Mouse (Mus musculus): ENCODE results near the gene Elovl5.

Gene Elovl5

GRCm38 (mm10) chr9:77917074-77917621 is at the start of gene Elovl5:
Gene Elovl5, plus strand, starts transcription at chr9:77917364.
- DNase-seq = peak; percentile 98

GRCm38 (mm10) chr9:77891501-77891900 is 25.7 kb upstream of the Elovl5 start:
- DNase-seq = no peak

GRCm38 (mm10) chr9:77898551-77898950 is 18.6 kb upstream of the Elovl5 start:
- DNase-seq = no peak

GRCm38 (mm10) chr9:77904133-77904532 is 13.0 kb upstream of the Elovl5 start:
- DNase-seq = no peak

GRCm38 (mm10) chr9:77909572-77910269 is 7.4 kb upstream of the Elovl5 start:
- DNase-seq = peak; percentile 37

- DNase-seq = peak; percentile 97
Measured at GRCm38 (mm10) chr9:77910270-77911240, 6.6 kb upstream of the Elovl5 start.

- DNase-seq = no peak
Measured at GRCm38 (mm10) chr9:77911508-77912229, 5.5 kb upstream of the Elovl5 start.

GRCm38 (mm10) chr9:77912246-77912645 is 4.9 kb upstream of the Elovl5 start:
- no peak for DNase-seq

- no peak for DNase-seq
Measured at GRCm38 (mm10) chr9:77914616-77915015, 2.5 kb upstream of the Elovl5 start.

GRCm38 (mm10) chr9:77915791-77916190 is 1.4 kb upstream of the Elovl5 start:
- no peak for DNase-seq

GRCm38 (mm10) chr9:77917622-77918131 is 513 bp downstream of the Elovl5 start:
- DNase-seq = peak; percentile 47

GRCm38 (mm10) chr9:77918211-77918610 is 1.0 kb downstream of the Elovl5 start:
- DNase-seq = no peak

- DNase-seq = no peak
Measured at GRCm38 (mm10) chr9:77918961-77919670, 2.0 kb downstream of the Elovl5 start.

- DNase-seq = no peak
Measured at GRCm38 (mm10) chr9:77920481-77920880, 3.3 kb downstream of the Elovl5 start.

GRCm38 (mm10) chr9:77921366-77922260 is 4.4 kb downstream of the Elovl5 start:
- no peak for DNase-seq

- DNase-seq = no peak
Measured at GRCm38 (mm10) chr9:77923774-77924173, 6.6 kb downstream of the Elovl5 start.

GRCm38 (mm10) chr9:77924199-77924598 is 7.0 kb downstream of the Elovl5 start:
- no peak for DNase-seq

GRCm38 (mm10) chr9:77926151-77926550 is 9.0 kb downstream of the Elovl5 start:
- DNase-seq = no peak

- DNase-seq = no peak
Measured at GRCm38 (mm10) chr9:77926911-77927310, 9.7 kb downstream of the Elovl5 start.

- no peak for DNase-seq
Measured at GRCm38 (mm10) chr9:77927431-77927830, 10.3 kb downstream of the Elovl5 start.

GRCm38 (mm10) chr9:77928769-77929168 is 11.6 kb downstream of the Elovl5 start:
- no peak for DNase-seq

All from lung, postnatal 10 days (tissue).